Mouse (Mus musculus): ENCODE results near the gene Gan. TPM values are rescaled to one million over a fixed set of nuclear protein-coding genes. Genes with fewer than 3 reads are reported as not detected.

The Gan gene
- total RNA-seq, 2 experiments from 2014 or later: 14.9 to 16.4 TPM

DNA sequence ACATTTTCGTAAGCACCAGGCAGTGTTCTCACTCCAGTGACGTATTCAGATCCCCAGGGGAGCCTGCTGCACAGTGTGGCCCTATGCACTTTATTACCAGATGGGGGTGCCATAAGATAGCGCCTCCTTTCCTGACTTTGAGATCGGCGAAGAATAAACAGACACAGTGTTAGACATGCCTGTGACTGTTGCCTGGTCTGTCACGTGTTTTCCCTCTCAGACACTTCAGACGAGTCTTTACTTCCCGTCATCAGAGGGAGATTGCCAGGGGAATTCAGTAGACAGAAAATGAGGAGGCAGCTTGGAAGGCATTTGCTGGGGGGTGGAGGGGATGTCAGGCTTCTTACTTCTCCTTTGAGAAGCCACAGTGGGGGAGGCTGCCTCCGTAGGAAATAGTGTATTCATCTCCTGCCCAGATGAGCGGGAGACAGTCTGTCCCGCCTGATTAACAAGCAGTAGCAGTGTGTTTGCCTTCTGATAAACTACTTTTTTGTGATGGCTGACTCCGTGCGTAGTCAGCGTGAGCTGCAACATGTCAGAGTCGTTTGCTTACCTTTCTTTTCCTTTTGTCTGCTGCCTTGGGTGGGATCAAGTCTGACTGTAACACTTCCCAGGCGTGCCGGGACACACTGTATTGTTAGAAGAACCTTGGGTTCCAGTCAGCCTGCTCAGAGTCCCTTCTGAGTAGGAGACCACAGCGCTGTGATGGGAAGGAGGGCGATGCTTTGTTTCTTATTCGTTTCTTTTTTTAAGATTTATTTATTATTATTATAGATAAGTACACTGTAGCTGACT is 40.4 kb downstream of the Gan start:
- DNase-seq (ENCODE audit: low spot score in 2 of 2): no peak

GRCm38 (mm10) chr8:117199658-117200057 is 41.7 kb downstream of the Gan start:
- DNase-seq (ENCODE audit: low spot score in 2 of 2): no peak

DNA sequence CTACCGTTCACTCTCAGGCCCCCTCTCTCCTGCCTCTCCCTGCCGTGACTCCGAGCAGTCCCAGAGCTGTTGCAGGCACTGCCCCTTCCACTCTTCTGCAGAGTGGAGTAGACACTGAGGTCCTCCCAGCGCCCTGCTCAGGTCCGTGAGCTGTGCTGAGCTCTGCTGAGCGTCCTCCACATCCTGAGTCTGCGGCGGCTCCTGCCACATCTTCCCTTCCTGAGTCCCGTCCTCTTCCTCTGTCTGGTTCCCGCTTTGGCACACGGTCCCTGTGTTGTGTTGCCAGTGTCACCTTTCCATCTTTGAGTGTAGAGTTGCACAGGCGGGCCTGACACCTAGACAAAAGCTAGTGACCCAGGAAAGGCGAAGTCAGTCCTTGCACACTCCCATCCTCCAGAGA is 42.4 kb downstream of the Gan start:
- no peak for DNase-seq (ENCODE audit: low spot score in 2 of 2)

DNA sequence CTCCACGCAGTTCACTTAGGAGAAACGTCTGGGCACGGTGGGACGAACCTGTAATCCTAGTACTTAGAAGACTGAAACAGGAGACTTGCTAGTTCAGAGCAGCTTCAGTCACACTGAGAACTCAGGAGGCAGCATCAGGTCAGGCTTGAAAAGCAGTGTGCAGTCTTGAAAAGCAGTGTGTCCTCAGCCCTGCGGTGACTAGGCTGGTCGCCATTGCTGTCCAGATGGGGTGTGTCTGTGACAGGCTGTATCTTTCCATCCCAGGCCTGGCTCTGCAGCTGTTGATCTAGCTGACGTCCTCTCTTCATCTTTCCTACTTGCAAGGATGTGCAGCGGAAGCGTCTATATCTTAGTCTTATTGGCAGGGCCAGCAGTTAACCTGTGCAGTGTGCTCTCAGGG is 42.9 kb downstream of the Gan start:
- no peak for DNase-seq (ENCODE audit: low spot score in 2 of 2)

DNA sequence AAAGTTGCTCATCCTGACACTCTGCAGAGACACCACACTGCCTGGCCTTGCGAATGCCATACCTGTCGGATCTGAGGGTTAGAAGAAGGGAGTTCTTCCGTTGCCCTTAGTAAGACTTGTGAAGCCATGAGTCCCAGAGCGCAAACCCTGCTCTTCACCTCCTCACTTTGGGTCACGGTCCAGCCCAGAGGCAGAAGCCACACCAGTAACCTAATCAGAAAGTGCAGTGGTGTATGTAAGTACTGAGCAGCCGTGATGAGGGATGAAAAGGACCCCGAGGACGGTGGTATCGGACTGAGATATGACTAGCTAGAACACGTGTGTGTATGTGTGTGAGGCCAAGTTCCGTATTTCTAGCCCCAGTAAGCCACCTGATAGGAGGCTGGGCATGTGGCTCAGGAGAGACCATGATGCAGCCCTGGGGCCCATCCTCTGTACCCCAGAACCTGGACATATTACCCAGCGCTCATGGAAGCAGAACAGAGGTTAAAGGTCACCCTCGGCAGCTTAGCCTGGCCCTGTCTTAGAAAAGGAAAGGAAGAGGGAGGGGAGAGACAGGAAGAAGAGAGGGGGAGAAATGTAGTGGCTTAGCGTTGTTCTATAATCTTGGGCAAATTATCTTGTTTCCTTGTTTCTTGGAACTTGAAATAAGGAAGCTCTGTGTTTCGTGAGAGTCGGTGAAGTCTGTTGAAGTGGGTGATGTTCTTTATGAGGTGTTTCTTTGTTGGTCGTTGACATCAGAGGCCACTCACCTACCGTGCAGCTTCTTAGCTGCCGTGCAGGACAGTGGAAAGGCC is 43.5 kb downstream of the Gan start:
- no peak for DNase-seq (ENCODE audit: low spot score in 2 of 2)

- no peak for DNase-seq (ENCODE audit: low spot score in 2 of 2)
Observed at GRCm38 (mm10) chr8:117203085-117203484, 45.1 kb downstream of the Gan start.

DNA sequence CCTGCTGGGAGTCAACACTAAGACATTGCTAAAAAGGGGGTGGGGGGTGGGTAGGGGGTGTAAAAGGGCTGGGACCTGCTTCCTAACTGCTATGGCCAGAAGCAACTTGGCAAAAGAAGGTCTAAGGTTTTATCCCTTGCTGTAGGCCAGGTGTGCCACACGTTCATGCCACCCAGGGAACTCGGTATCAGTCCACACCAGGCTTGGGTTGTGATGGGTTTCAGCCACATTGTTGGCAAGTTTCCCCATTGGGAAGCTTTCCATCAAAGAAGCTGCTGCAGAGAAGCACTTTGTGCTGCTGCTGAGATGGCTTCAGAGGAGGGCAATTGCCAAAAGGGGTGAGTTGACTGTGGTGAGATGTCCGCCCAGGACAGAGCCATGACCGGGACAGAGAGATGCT is 47.9 kb downstream of the Gan start:
- no peak for DNase-seq (ENCODE audit: low spot score in 2 of 2)

DNA sequence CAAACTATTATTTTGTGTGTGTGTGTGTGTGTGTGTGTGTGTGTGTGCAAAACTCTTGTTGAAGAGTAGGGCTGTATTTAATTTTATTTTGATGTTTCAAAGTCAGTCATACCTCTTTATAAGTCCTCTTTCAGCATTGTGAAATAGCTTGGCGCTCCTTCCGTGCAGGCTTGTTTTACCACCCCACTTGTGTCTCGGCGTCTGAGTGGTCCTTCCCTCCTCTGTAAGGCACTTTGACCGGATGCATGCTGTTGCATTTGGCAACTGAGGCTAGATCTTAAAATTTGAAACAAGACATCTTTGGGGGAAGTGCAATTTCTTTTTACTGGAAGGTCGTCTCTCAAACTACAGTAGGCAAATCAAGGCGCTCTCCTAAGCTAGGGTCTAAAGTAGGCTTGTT is 48.7 kb downstream of the Gan start:
- no peak for DNase-seq (ENCODE audit: low spot score in 2 of 2)

GRCm38 (mm10) chr8:117209150-117209549 is 51.2 kb downstream of the Gan start:
- no peak for DNase-seq (ENCODE audit: low spot score in 2 of 2)

- DNase-seq (ENCODE audit: low spot score in 2 of 2): no peak
Observed at GRCm38 (mm10) chr8:117212100-117212499, 54.2 kb downstream of the Gan start.

DNA sequence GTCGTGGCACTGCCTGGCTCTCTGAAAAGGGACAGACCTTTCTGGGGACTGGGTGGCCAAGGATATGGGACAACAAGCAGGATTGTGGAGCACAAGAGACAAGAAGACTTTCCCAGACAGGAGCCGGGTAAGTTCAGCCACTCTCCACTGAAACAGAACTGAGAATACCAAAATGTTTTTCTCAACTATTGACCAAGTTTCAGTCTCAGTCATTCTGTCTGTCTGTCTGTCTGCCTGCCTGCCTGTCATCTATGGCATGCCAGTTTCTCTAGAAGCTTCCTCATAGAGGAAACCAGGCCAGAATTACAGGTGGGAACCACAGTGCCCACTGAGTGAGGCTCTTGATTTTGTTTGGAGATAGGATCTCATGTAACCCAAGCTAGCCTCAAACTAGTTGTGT is 59.8 kb downstream of the Gan start:
- DNase-seq (ENCODE audit: low spot score in 2 of 2): no peak

GRCm38 (mm10) chr8:117222396-117222795 is 64.5 kb downstream of the Gan start:
- no peak for DNase-seq (ENCODE audit: low spot score in 2 of 2)

GRCm38 (mm10) chr8:117224630-117225029 is 66.7 kb downstream of the Gan start:
- peak; percentile 57 to 78 for DNase-seq (ENCODE audit: low spot score in 2 of 2)

- DNase-seq (ENCODE audit: low spot score in 2 of 2): no peak
Observed at GRCm38 (mm10) chr8:117226306-117226705, 68.4 kb downstream of the Gan start.

DNA sequence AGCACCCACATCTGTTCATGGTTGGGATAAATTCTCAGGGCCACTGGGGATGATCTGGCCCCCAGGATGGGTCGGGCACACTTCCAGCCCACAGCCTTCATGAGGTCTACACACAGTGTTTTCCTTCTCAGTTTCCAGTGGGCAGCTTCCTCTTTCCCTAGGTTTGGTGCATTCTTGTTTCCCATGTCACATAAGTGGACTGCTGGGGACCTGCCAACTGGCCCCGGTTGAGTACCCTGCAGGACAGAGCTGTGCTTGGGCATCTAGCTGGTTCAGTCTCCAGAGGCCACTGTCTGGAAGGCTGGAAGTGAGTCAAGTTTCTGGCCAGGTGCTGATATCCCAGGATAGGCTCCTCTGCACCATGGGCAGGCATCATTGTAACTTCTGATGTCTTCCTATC is 69.4 kb downstream of the Gan start:
- no peak for DNase-seq (ENCODE audit: low spot score in 2 of 2)

DNA sequence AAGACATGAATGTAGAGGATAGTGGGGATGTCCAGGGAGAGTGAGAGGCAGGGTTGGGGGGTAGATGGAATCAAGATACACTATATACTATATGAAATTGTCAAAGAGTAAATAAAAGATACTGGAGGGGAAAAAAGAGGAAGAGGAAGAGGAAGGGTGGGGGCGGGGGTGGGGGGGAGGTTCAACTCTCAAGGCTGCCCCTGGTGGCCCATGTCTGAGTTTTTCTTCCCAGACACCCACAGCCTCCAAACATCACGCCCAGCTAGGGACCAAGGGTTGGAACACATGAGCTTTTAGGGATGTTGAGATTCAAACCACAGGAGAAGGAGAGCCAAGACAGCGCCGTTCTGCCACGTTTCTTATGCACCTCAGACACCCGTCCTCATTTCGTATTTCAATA is 75.3 kb downstream of the Gan start:
- DNase-seq (ENCODE audit: low spot score in 2 of 2): no peak

DNA sequence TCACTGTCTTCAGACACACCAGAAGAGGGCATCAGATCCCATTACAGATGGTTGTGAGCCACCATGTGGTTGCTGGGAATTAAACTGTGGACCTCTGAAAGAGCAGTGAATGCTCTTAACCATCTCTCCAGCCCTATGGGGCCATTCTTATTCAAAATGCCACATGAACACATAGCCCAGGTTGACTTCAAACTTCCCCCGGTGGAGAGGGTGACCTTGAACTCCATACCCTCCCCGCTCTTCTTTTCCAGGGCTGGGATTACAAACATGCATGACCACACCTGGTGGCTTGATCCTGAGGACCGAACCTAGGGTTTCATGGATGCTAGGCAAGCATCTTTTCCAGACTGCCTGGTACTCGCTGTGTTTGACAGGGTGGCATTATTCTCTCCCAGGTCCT is 78.6 kb downstream of the Gan start:
- DNase-seq (ENCODE audit: low spot score in 2 of 2): no peak

DNA sequence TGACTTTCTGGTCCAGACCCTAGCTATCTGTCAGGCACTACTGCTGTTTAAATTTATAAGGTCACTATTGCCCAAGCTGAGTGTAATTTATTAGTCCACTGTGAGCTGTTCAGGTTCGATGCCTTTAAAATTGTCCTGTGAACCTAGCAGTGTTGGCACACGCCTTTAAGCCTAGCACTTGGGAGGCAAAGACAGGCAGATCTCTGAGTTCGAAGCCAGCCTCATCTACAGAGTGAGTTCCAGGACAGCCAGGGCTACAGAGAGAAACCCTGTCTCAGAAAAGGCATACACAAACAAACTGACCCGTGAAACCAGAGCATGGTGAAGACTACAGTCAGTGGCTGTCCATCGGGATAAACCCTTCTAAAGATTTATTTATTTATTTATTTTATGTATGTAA is 82.4 kb downstream of the Gan start:
- DNase-seq (ENCODE audit: low spot score in 2 of 2): no peak

- DNase-seq (ENCODE audit: low spot score in 2 of 2): no peak
Observed at GRCm38 (mm10) chr8:117240841-117241494, 83.0 kb downstream of the Gan start.

DNA sequence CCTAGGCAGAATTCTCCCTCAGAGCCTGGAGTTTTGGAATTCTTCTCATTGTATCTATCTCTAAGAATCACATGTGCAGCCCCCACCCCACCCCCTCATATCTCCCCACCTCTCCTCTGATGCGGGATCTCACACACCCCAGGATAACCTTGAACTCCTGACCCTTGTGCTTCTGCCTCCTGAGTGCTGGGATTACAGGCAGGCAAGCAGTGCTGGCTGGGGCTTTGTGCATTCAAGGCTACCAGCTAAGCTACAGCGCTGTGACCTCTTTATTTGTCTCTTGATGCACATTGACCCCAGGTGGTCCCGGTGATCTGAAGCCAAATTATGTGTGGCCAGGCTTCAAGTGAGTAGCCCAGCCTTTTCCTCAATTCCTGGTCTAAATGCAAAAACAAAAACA is 83.9 kb downstream of the Gan start:
- DNase-seq (ENCODE audit: low spot score in 2 of 2): no peak

DNA sequence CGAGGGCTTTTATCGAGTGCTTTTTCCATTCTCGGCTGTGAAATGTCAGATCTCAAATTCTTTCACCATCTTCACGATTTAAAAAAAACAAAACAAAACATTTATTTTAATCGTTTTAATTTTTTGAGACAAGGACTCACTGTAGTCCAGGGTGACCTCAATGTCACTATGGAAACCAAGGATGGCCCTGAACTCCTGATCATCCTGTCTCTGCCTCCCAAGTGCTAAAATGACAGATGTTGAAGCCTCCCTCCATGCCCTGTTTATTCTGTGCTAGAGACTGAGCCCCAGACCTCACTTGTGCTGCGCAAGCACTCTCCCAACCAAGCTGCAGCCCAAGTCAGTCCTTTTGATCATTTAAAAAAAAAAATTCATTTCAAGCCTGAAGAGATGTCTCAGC is 84.4 kb downstream of the Gan start:
- no peak for DNase-seq (ENCODE audit: low spot score in 2 of 2)

- no peak for DNase-seq (ENCODE audit: low spot score in 2 of 2)
Observed at GRCm38 (mm10) chr8:117244601-117245000, 86.7 kb downstream of the Gan start.

Data from adrenal gland, postnatal 4 days (tissue).